19 mouse cellular contexts compared by ENCODE assay signal in genomic region chr7:98911276-98911675, GRCm38 (mm10).
DNase-seq lines count a peak whose midpoint lies in the region; ATAC-seq and TF ChIP-seq lines count a peak whose summit lies in the region.
"Had no signal": no experiment of that assay in that cellular context is flagged by ENCODE, and none has a peak within 500 bp of the region (broad histone marks: within the 10 kb centered on the region; RNA-seq: fewer than 3 reads in every experiment).

No protein-coding gene starts in this region.

- no peaks in the 10 kb centered on the region for H3K27me3 ChIP-seq in embryonic facial prominence, embryonic 11.5 days (ENCODE audit: control insufficient read depth, insufficient read depth, low read length)
- H3K27me3 ChIP-seq in embryonic facial prominence, embryonic 10.5 days (replicated peaks; ENCODE audit: low read depth, poor library complexity, severe bottlenecking): no peaks in the 10 kb centered on the region
- H3K27me3 ChIP-seq in intestine, embryonic 15.5 days (replicated peaks): no peaks in the 10 kb centered on the region
- H3K27me3 ChIP-seq in lung, postnatal 0 days (replicated peaks; ENCODE audit: insufficient read depth, low read length): no peaks in the 10 kb centered on the region
- no peaks in the 10 kb centered on the region for H3K27me3 ChIP-seq in stomach, embryonic 16.5 days (ENCODE audit: control insufficient read depth, insufficient read depth, low read length)
- H3K27me3 ChIP-seq: hindbrain, embryonic 12.5 days; Patski had no signal

- TF ChIP-seq EP300 in lung, postnatal 0 days (IDR thresholded peaks at IDR 0.05): peak; percentile 65

- H3K9ac ChIP-seq in embryonic facial prominence, embryonic 11.5 days (replicated peaks; ENCODE audit: low read length): no peak overlapping the region
- no peak overlapping the region for H3K9ac ChIP-seq in intestine, embryonic 15.5 days
- H3K9ac ChIP-seq in lung, postnatal 0 days (replicated peaks; ENCODE audit: low read depth): no peak overlapping the region
- no peak overlapping the region for H3K9ac ChIP-seq in stomach, embryonic 16.5 days (ENCODE audit: low read length)
- H3K9ac ChIP-seq: hindbrain, embryonic 12.5 days; liver, postnatal 0 days had no signal

- 0 out of 2 replicates have a peak overlapping the region, but pooled peaks have one; percentile 3 for H3K27ac ChIP-seq in embryonic facial prominence, embryonic 11.5 days (replicated peaks; ENCODE audit: low read depth, low read length)
- no peak overlapping the region for H3K27ac ChIP-seq in embryonic facial prominence, embryonic 10.5 days (replicated peaks)
- H3K27ac ChIP-seq in intestine, embryonic 15.5 days: no peak overlapping the region
- no peak overlapping the region for H3K27ac ChIP-seq in lung, postnatal 0 days (ENCODE audit: low read length)
- peak overlapping the region; percentile 57 for H3K27ac ChIP-seq in stomach, embryonic 16.5 days (ENCODE audit: low read length)
- H3K27ac ChIP-seq: hindbrain, embryonic 12.5 days; midbrain, embryonic 10.5 days had no signal

- no peaks in the 10 kb centered on the region for H3K9me3 ChIP-seq in embryonic facial prominence, embryonic 11.5 days (replicated peaks; ENCODE audit: control insufficient read depth, low read length)
- no peaks in the 10 kb centered on the region for H3K9me3 ChIP-seq in embryonic facial prominence, embryonic 10.5 days
- H3K9me3 ChIP-seq in intestine, embryonic 15.5 days: no peaks in the 10 kb centered on the region
- no peaks in the 10 kb centered on the region for H3K9me3 ChIP-seq in lung, postnatal 0 days (ENCODE audit: low read length)
- H3K9me3 ChIP-seq in stomach, embryonic 16.5 days (replicated peaks; ENCODE audit: control insufficient read depth, low read length): no peaks in the 10 kb centered on the region
- H3K9me3 ChIP-seq: hindbrain, embryonic 12.5 days; midbrain, embryonic 10.5 days had no signal

- no peak for DNase-seq in embryonic facial prominence, embryonic 11.5 days (ENCODE audit: low spot score)
- no peak for DNase-seq in embryonic facial prominence, embryonic 10.5 days (ENCODE audit: low spot score)
- peak; percentile 63 for DNase-seq in lung, postnatal 0 days (ENCODE audit: low spot score)
- no peak for DNase-seq in heart, postnatal 4 days
- no peak for DNase-seq in ovary, postnatal 36 days (ENCODE audit: low spot score)
- DNase-seq: adrenal gland, postnatal 10 days; cerebellum, postnatal 14 days; gastrocnemius, postnatal 36 days; kidney, postnatal 36 days; liver, postnatal 0 days; right cerebral cortex, postnatal 25 days; thymus, postnatal 25 days had no signal

- 69% methylated on average over 8 of the region's 8 CpGs for WGBS in embryonic facial prominence, embryonic 11.5 days
- WGBS in embryonic facial prominence, embryonic 10.5 days: 76% methylated on average over 8 of the region's 8 CpGs
- 40% methylated on average over 8 of the region's 8 CpGs for WGBS in intestine, embryonic 15.5 days
- WGBS in lung, postnatal 0 days: 26% methylated on average over 8 of the region's 8 CpGs
- 37% methylated on average over 8 of the region's 8 CpGs for WGBS in stomach, embryonic 16.5 days

- H3K4me1 ChIP-seq in embryonic facial prominence, embryonic 11.5 days (ENCODE audit: control insufficient read depth, insufficient read depth, low read length): no peaks in the 10 kb centered on the region
- peaks cover 37% of the 10 kb centered on the region for H3K4me1 ChIP-seq in embryonic facial prominence, embryonic 10.5 days
- H3K4me1 ChIP-seq in intestine, embryonic 15.5 days (replicated peaks): 0 out of 2 replicates have a peak, but pooled peaks cover 13% of the 10 kb centered on the region
- peaks cover 8% of the 10 kb centered on the region; the same call in 1 of the 2 replicates for H3K4me1 ChIP-seq in lung, postnatal 0 days (ENCODE audit: insufficient read depth, low read depth, low read length)
- peaks cover 17% of the 10 kb centered on the region for H3K4me1 ChIP-seq in stomach, embryonic 16.5 days (ENCODE audit: control insufficient read depth, insufficient read depth, low read length)
- H3K4me1 ChIP-seq: midbrain, embryonic 10.5 days had no signal

- no peak overlapping the region for H3K4me3 ChIP-seq in embryonic facial prominence, embryonic 11.5 days (ENCODE audit: low read depth, low read length)
- no peak overlapping the region for H3K4me3 ChIP-seq in embryonic facial prominence, embryonic 10.5 days
- no peak overlapping the region for H3K4me3 ChIP-seq in intestine, embryonic 15.5 days (replicated peaks)
- no peak overlapping the region for H3K4me3 ChIP-seq in lung, postnatal 0 days (ENCODE audit: low read depth, low read length)
- no peak overlapping the region for H3K4me3 ChIP-seq in stomach, embryonic 16.5 days (replicated peaks; ENCODE audit: low read length)
- H3K4me3 ChIP-seq: hindbrain, embryonic 12.5 days; midbrain, embryonic 10.5 days had no signal

- no peaks in the 10 kb centered on the region for H3K36me3 ChIP-seq in embryonic facial prominence, embryonic 11.5 days (replicated peaks; ENCODE audit: control insufficient read depth, insufficient read depth, low read depth, low read length)
- H3K36me3 ChIP-seq in embryonic facial prominence, embryonic 10.5 days (replicated peaks): no peaks in the 10 kb centered on the region
- no peaks in the 10 kb centered on the region for H3K36me3 ChIP-seq in intestine, embryonic 15.5 days
- no peaks in the 10 kb centered on the region for H3K36me3 ChIP-seq in lung, postnatal 0 days (ENCODE audit: insufficient read depth, low read length)
- H3K36me3 ChIP-seq in stomach, embryonic 16.5 days (ENCODE audit: control insufficient read depth, insufficient read depth, low read length): no peaks in the 10 kb centered on the region
- H3K36me3 ChIP-seq: hindbrain, embryonic 12.5 days; midbrain, embryonic 10.5 days had no signal

- TF ChIP-seq CTCF in lung, postnatal 0 days (IDR thresholded peaks at IDR 0.05): no peak

- H3K4me2 ChIP-seq in embryonic facial prominence, embryonic 11.5 days (ENCODE audit: low read depth, low read length): no peak overlapping the region
- no peak overlapping the region for H3K4me2 ChIP-seq in intestine, embryonic 15.5 days (replicated peaks)
- H3K4me2 ChIP-seq in lung, postnatal 0 days (replicated peaks; ENCODE audit: low read depth, low read length): no peak overlapping the region
- no peak overlapping the region for H3K4me2 ChIP-seq in stomach, embryonic 16.5 days (ENCODE audit: low read depth, low read length)
- H3K4me2 ChIP-seq: hindbrain, embryonic 12.5 days had no signal

- no peak for ATAC-seq in embryonic facial prominence, embryonic 11.5 days (replicated peaks; ENCODE audit: insufficient number of reproducible peaks, low FRiP score, low TSS enrichment, low read depth)
- peak; percentile 45; the same call in 1 of the 2 replicates for ATAC-seq in intestine, embryonic 15.5 days
- peak; percentile 70 for ATAC-seq in lung, postnatal 0 days
- ATAC-seq in stomach, embryonic 16.5 days (ENCODE audit: insufficient read depth, low FRiP score): peak; percentile 78
- ATAC-seq in erythroblast, adult 5-6 weeks (replicated peaks; ENCODE audit: low FRiP score, poor library complexity, severe bottlenecking): no peak
- ATAC-seq: forebrain, embryonic 16.5 days; liver, postnatal 0 days; Patski had no signal

Comparison
In these comparisons a context has a peak if more than half of its experiments do, and no peak if none do; other contexts are left out.
1. H3K27ac ChIP-seq: peak in embryonic facial prominence, embryonic 11.5 days (single experiment) and stomach, embryonic 16.5 days (single experiment); none in embryonic facial prominence, embryonic 10.5 days (single experiment), intestine, embryonic 15.5 days (single experiment) and lung, postnatal 0 days (single experiment).
2. ATAC-seq: peak in intestine, embryonic 15.5 days (single experiment), lung, postnatal 0 days (single experiment) and stomach, embryonic 16.5 days (single experiment); none in embryonic facial prominence, embryonic 11.5 days (single experiment) and erythroblast, adult 5-6 weeks (single experiment).